Mouse (Mus musculus) spleen, adult 2 months (tissue): ENCODE data around the gene Arhgef19.

Experiments
- CTCF ChIP-seq: fragments of 200-500 bp; IDR thresholded peaks from 2 replicates; pipeline ENCODE4 v1.5.1; 2011; ENCODE audit warnings: mild to moderate bottlenecking, inconsistent platforms; ENCODE audit not compliant: insufficient read depth, insufficient read length, insufficient replicate concordance; ENCODE audit errors: extremely low read depth
- POLR2A ChIP-seq: fragments of 200-500 bp; IDR thresholded peaks from 2 replicates; pipeline ENCODE4 v1.6.1; 2011; ENCODE audit warnings: low read depth, low read length, inconsistent platforms

DNA sequence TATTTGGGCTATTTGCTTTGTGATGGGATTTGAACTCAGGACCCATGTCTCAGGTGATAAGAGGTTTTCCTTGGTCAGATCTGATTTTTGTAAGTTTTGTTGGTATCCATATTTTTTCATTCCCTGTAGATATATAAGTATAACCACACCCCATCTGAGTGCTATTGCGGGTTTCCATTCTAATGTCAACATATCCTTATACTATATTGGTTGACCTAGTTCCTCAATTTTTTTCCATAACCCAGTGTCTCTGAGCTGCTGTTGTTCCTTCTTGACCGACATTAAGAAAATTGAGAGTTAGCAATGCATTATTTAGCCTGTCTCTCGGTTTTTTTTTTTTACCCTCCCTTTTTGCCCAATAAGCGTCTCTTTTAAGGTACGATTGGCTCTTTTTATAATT, 16.5 kb upstream of the Arhgef19 start:
- no peak for TF ChIP-seq CTCF
- TF ChIP-seq POLR2A: no peak
